Mouse (Mus musculus) thymus, adult 2 months (tissue): ENCODE data around the gene Phgdh.

Experiments
- CTCF ChIP-seq: fragments of 200-500 bp; IDR thresholded peaks from 2 replicates; pipeline ENCODE4 v1.5.1; 2012; ENCODE audit warnings: mild to moderate bottlenecking, control low read depth, low read length, moderate library complexity, borderline replicate concordance; ENCODE audit not compliant: control insufficient read depth, poor library complexity, insufficient read depth; ENCODE audit errors: extremely low read depth
- POLR2A ChIP-seq: fragments of 200-500 bp; IDR thresholded peaks from 2 replicates; pipeline ENCODE4 v1.6.1; 2012; ENCODE audit warnings: mild to moderate bottlenecking, low read length, control low read depth, moderate library complexity; ENCODE audit not compliant: control insufficient read depth, poor library complexity, insufficient read depth; ENCODE audit errors: extremely low read depth

GRCm38 (mm10) chr3:98378267-98378666 lies 38.5 kb upstream of the Phgdh start:
- no peak for TF ChIP-seq CTCF
- no peak for TF ChIP-seq POLR2A
